Mouse (Mus musculus) adrenal gland, postnatal 36 days (tissue): ENCODE data around the gene Inpp5a. TPM values are rescaled to one million over a fixed set of nuclear protein-coding genes. Genes with fewer than 3 reads are reported as not detected.

Experiments
- total RNA-seq, 2 experiments: library from RNA; stranded (reverse); gene quantifications; 2 replicates each; pipeline ENCODE4 v1.2.3; 2021

The Inpp5a gene
- total RNA-seq, 2 experiments from 2014 or later, result 84.4 to 85.9 TPM

Other genes with a start within 250 kb of the Inpp5a start
- 1 to 10 TPM; 6.9 to 8.1 TPM for gene Lrrc27, start 176.1 kb upstream of the Inpp5a start, total RNA-seq
- 1 to 10 TPM; 3.3 to 3.9 TPM for gene Stk32c, start 175.8 kb upstream of the Inpp5a start, total RNA-seq
- gene Pwwp2b, start 140.6 kb upstream of the Inpp5a start, total RNA-seq, result 10 to 100 TPM in 1 of 2 experiments, 1 to 10 TPM in 1; 9.8 to 15.6 TPM
- not detected for gene Nkx6-2, start 193.7 kb downstream of the Inpp5a start, total RNA-seq